Mouse (Mus musculus) forebrain, embryonic 14.5 days (tissue): ENCODE results near the gene Pcnx2. TPM values are rescaled to one million over a fixed set of nuclear protein-coding genes. Genes with fewer than 3 reads are reported as not detected.

Source experiments
- ATAC-seq: fragments of 200-750 bp; cut with Nextera tagmentation; 2 replicates; pipeline ENCODE4 v1.8.0; 2017; ENCODE audit warnings: mild to moderate bottlenecking, moderate library complexity
- DNase-seq: peaks from one replicate; pipeline ENCODE4 v3.0.0-alpha.2; 2015; ENCODE audit warnings: low spot score
- H3K27ac ChIP-seq: fragments of 300-500 bp; sonication (generic); 2 replicates; pipeline ENCODE4 v1.5.1; 2014; ENCODE audit warnings: low read depth, mild to moderate bottlenecking, control low read depth, low read length, moderate library complexity
- H3K27me3 ChIP-seq: fragments of 300-500 bp; sonication (generic); replicated peaks from 2 replicates; pipeline ENCODE4 v1.6.1; 2014; ENCODE audit warnings: low read length, control low read depth, mixed read lengths; ENCODE audit not compliant: control insufficient read depth, insufficient read depth
- H3K36me3 ChIP-seq: fragments of 300-500 bp; sonication (generic); 2 replicates; pipeline ENCODE4 v1.6.1; 2014; ENCODE audit warnings: low read length, control low read depth; ENCODE audit not compliant: control insufficient read depth, insufficient read depth
- H3K4me1 ChIP-seq: fragments of 300-500 bp; sonication (generic); 2 replicates; pipeline ENCODE4 v1.6.1; 2014; ENCODE audit warnings: antibody characterized with exemption, low read length, control low read depth; ENCODE audit not compliant: control insufficient read depth, insufficient read depth
- H3K4me2 ChIP-seq: fragments of 300-500 bp; sonication (generic); 2 replicates; pipeline ENCODE4 v1.6.1; 2014; ENCODE audit warnings: mild to moderate bottlenecking, control low read depth, low read length
- H3K4me3 ChIP-seq: fragments of 300-500 bp; sonication (generic); 2 replicates; pipeline ENCODE4 v1.5.1; 2014; ENCODE audit warnings: low read depth, low read length, control low read depth
- H3K9ac ChIP-seq: fragments of 300-500 bp; sonication (generic); 2 replicates; pipeline ENCODE4 v1.6.1; 2014; ENCODE audit warnings: mild to moderate bottlenecking, low read length, control low read depth, moderate library complexity
- H3K9me3 ChIP-seq: fragments of 300-500 bp; sonication (generic); replicated peaks from 2 replicates; pipeline ENCODE4 v1.6.1; 2016; ENCODE audit warnings: low read length, control low read depth, mixed read lengths; ENCODE audit not compliant: control insufficient read depth
- WGBS: fragments of 180-500 bp; shearing (Covaris S2); extraction: QIAGEN DNeasy Blood & Tissue Kit; methylation state at CpG from one replicate; pipeline ENCODE4 v1.1.7; 2014; 5-methylcytosine and 5-hydroxymethylcytosine counted together
- polyA plus RNA-seq: library from polyadenylated mRNA; unstranded; fragments of >200 nt; fragmentation: Nextera tagmentation; extraction: Ambion mirVana; gene quantifications from 2 replicates; pipeline ENCODE4 v1.2.1, GENCODE M21; 2014

The Pcnx2 gene
- polyA plus RNA-seq, 1 experiment from 2014 or later, result 2.6 TPM

DNA sequence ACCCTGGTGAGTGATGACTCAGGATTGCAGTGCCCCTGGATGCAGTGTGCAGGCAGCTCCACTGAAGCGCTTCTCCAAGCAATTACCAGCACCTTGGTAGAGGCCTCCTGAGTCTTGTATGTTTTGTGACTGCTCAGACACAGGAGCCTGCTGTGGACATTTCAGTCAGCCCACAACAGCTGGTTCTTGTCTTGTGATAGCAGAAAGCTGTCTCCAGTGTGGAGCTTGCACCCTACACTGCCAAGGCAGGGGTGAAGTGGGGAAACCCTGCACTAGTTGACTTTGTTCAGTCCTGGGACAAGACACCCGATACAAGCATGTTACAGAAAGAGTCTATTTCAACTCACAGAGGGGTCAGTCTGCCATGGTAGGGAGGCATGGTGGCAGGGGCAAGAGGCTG, 102.8 kb downstream of the Pcnx2 start:
- no peaks in the 10 kb centered on the region for H3K27me3 ChIP-seq
- ATAC-seq (no peak), DNase-seq (no peak)
- H3K4me1 ChIP-seq, result no peaks in the 10 kb centered on the region
- no peak overlapping the region for H3K27ac ChIP-seq
- H3K4me3 ChIP-seq, result no peak overlapping the region
- H3K4me2 ChIP-seq, result no peak overlapping the region
- H3K9me3 ChIP-seq, result no peaks in the 10 kb centered on the region
- H3K9ac ChIP-seq, result no peak overlapping the region
- 93% methylated on average over 2 of the region's 2 CpGs for WGBS
- H3K36me3 ChIP-seq, result no peaks in the 10 kb centered on the region

DNA sequence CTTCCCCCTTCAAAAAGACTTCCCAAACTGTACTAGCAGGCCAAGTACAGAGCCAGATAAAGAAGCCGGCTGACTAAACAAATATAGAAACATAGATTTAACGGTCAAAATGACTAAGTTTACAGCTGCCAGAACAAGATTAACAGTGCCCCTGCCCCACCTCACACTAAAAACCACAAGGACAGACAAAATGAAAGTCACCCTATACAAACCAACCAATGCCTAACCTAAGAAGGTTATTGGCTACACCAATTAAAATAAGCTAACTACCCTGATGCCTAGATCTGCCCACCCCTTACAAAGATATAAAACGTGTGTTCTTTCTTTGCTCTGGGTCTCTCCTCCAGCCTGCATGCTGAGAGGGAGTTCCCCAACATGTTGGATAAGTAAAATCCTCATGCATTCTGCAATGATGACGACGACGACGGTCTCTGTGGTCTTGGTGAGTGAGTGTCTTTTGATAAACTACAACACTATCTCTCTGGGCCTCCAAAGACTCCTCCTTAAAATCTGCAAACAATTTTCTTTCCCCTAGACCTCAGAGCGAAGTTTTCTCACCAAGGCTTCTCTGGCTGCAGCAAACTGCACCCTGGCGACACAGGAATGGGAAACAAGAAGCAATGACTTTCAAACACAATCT, 105.2 kb downstream of the Pcnx2 start:
- no peak overlapping the region for H3K9ac ChIP-seq
- no peaks in the 10 kb centered on the region for H3K27me3 ChIP-seq
- H3K9me3 ChIP-seq, result no peaks in the 10 kb centered on the region
- no peak for DNase-seq
- no peak overlapping the region for H3K4me2 ChIP-seq
- no peak overlapping the region for H3K4me3 ChIP-seq
- no peak for ATAC-seq
- WGBS, result 76% methylated on average over 9 of the region's 9 CpGs
- H3K4me1 ChIP-seq, result no peaks in the 10 kb centered on the region
- no peak overlapping the region for H3K27ac ChIP-seq
- no peaks in the 10 kb centered on the region for H3K36me3 ChIP-seq

DNA sequence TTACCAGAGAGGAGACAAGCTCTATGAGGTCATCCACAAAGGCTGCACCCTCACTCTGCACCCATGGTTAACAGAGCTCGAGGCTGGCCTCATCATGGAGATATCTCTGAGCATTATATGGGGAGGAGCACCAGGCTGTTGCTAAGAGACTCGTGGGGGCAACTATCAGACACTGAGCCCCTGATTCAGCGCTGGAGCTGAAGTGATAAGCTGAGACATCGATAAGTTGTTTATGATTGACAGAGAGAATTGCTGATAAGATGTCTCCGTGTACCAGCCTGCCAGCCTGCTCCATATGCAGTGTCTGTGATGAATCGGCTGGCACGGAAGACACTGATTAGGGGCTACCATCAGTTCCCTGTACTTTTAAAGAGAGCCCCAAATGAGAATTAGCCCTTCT, 111.2 kb downstream of the Pcnx2 start:
- no peak overlapping the region for H3K4me3 ChIP-seq
- no peak overlapping the region for H3K4me2 ChIP-seq
- H3K4me1 ChIP-seq, result no peaks in the 10 kb centered on the region
- H3K9me3 ChIP-seq, result no peaks in the 10 kb centered on the region
- H3K27me3 ChIP-seq, result no peaks in the 10 kb centered on the region
- no peak overlapping the region for H3K9ac ChIP-seq
- H3K36me3 ChIP-seq, result no peaks in the 10 kb centered on the region; the same call in 1 of the 2 replicates
- WGBS, result 76% methylated on average over 7 of the region's 7 CpGs
- ATAC-seq (no peak; the same call in 1 of the 2 replicates), DNase-seq (peak; percentile 41)
- 0 out of 2 replicates have a peak overlapping the region, but pooled peaks have one; percentile 5 for H3K27ac ChIP-seq

DNA sequence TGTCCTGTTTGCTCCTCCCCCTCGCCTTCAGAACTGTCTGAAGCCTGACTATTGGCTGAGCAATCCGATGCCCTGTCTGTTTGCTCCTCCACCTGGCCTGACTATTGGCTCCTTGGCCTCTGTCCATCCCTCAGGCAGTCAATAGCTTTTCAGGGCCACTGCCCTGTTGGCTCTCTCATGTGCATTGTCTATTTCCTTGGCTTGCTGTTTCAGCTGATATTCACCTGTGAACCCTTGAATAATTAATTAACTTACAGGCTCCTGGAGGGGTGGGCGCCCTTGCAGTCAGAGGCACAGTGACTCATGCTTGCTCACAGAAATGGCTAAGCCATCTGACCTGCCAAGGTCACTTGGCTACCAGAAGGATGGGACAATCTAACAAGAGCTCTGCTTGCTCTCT, 116.0 kb downstream of the Pcnx2 start:
- ATAC-seq (no peak), DNase-seq (no peak)
- no peaks in the 10 kb centered on the region for H3K9me3 ChIP-seq
- H3K4me1 ChIP-seq, result no peaks in the 10 kb centered on the region
- H3K36me3 ChIP-seq, result no peaks in the 10 kb centered on the region
- no peaks in the 10 kb centered on the region for H3K27me3 ChIP-seq
- WGBS, result 52% methylated on average over 3 of the region's 3 CpGs
- no peak overlapping the region for H3K27ac ChIP-seq
- no peak overlapping the region for H3K9ac ChIP-seq
- no peak overlapping the region for H3K4me3 ChIP-seq
- no peak overlapping the region for H3K4me2 ChIP-seq

DNA sequence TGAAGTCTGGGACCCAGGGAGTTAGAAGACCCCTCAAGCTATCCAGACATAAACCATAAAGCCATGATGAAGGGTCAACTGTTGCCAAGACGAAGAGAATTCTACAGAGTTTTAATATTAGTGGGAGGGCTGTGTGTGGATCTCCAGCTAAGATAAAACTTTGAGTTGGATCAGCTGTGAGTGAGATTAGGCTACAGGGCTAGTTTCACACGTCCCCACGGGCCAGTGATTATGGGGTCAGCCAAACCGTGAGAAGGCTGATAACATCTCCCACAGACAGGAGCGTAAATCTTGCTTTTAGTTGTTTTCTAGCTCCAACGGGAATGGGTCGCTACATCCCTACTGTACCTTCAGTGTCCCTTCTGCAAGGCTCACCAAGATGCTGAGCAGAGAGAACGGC, 118.5 kb downstream of the Pcnx2 start:
- Histone ChIP-seq H3K4me2 (no peak overlapping the region), H3K36me3 (no peaks in the 10 kb centered on the region), H3K27me3 (no peaks in the 10 kb centered on the region), H3K4me1 (no peaks in the 10 kb centered on the region), H3K9ac (no peak overlapping the region), H3K4me3 (no peak overlapping the region), H3K9me3 (no peaks in the 10 kb centered on the region), H3K27ac (no peak overlapping the region)
- ATAC-seq (no peak), DNase-seq (no peak)
- 93% methylated on average over 8 of the region's 8 CpGs for WGBS

DNA sequence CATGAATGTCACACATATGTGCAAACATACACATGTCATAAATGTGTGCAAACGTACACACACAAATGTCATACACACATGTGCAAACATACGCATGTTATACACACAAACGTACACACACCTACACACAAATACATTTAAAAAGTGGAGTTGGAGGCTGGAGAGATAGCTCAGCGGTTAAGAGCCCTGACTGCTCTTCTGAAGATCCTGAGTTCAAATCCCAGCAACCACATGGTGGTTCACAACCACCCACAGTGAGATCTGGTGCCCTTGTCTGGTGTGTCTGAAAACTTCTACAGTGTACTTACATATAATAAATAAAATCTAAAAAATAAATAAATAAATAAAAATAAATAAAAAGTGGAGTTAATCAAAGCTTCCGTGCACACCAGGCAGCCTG, 119.2 kb downstream of the Pcnx2 start:
- no peak overlapping the region for H3K9ac ChIP-seq
- H3K27me3 ChIP-seq, result no peaks in the 10 kb centered on the region
- 93% methylated on average over 5 of the region's 5 CpGs for whole genome bisulfite sequencing
- no peaks in the 10 kb centered on the region for H3K36me3 ChIP-seq
- DNase-seq (no peak), ATAC-seq (no peak)
- H3K4me3 ChIP-seq, result no peak overlapping the region
- no peak overlapping the region for H3K27ac ChIP-seq
- H3K9me3 ChIP-seq, result no peaks in the 10 kb centered on the region
- H3K4me1 ChIP-seq, result no peaks in the 10 kb centered on the region
- no peak overlapping the region for H3K4me2 ChIP-seq

DNA sequence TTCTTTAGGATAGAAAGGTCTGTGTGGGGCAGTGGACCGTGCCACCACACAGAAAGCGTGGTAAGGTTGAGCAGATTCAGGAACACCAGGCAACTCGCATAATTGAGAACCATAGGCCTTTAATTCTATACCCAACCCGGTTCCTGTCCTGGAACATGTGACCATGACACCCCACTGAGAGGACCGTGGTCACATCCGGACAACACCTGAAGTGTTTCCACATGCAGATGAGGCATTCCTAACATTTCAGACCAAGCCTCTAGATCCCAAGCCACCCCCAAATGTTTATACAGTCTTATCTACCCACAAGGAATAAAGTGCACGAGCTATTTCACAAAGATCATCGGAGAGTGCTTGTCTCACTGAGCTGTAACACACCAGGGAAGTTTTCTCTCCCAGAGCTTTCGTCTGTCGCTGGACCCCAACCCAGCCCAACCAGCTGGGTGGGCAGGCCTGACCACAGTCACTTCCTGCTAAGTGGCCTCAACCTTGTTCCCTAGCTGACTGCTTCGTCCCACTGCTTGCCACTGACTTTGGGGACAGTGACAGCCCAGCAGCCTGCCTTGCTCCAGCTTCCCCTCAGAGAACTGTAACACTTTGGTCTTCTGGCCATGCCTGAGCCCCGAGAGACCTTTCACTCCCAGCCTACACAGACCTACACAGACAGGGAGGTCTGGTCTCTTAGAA, 120.5 kb downstream of the Pcnx2 start:
- 84% methylated on average over 12 of the region's 12 CpGs for WGBS
- H3K4me1 ChIP-seq, result no peaks in the 10 kb centered on the region
- H3K4me2 ChIP-seq, result no peak overlapping the region
- no peaks in the 10 kb centered on the region for H3K9me3 ChIP-seq
- no peaks in the 10 kb centered on the region for H3K36me3 ChIP-seq
- no peak overlapping the region for H3K9ac ChIP-seq
- ATAC-seq, result no peak
- DNase-seq, result no peak
- H3K4me3 ChIP-seq, result no peak overlapping the region
- no peaks in the 10 kb centered on the region for H3K27me3 ChIP-seq
- no peak overlapping the region for H3K27ac ChIP-seq

DNA sequence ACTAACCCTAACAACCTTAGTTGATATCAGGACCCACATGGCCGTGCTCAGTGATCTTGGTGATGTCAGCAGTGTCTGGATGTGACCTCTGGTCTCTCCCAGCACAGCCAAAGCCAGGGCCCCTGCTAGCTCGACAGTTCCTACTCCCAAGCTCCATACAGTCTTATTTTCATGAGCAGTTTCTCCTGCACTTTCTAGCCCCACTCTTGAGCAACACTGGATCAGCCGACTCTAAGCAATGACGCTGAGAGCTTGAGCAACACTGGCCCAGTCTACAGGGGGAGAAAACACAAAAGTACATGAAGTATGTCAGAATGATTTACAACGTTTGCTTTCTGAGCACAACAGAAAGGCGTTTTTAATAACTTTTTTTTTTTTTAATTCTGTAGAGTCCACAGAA, 121.3 kb downstream of the Pcnx2 start:
- DNase-seq, result no peak
- Histone ChIP-seq H3K4me2 (no peak overlapping the region), H3K27ac (no peak overlapping the region), H3K27me3 (no peaks in the 10 kb centered on the region), H3K9me3 (no peaks in the 10 kb centered on the region), H3K4me3 (no peak overlapping the region), H3K9ac (no peak overlapping the region), H3K36me3 (no peaks in the 10 kb centered on the region), H3K4me1 (no peaks in the 10 kb centered on the region)
- no peak for ATAC-seq
- WGBS, result 83% methylated on average over 6 of the region's 6 CpGs

DNA sequence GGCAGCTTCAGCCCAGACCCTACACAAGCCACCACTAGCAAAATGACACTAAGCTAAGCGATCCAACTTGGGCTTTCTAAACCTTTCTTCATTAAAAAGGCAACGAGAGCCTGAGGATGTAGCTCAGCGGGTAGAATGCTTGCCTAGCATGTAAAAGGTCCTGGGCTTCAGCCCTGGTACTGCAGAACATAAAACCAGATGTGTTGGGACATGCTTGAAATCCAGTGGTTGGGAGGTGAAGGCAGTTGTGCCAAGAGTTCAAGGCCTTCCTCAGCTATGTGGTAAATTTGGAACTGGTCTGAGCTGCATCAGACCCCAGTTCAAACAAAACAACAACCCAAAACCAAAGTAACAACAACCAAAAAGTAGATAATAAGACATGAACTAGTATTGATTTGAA, 121.8 kb downstream of the Pcnx2 start:
- H3K4me2 ChIP-seq, result no peak overlapping the region
- WGBS, result 94% methylated on average over 3 of the region's 3 CpGs
- no peak for ATAC-seq
- no peaks in the 10 kb centered on the region for H3K4me1 ChIP-seq
- no peaks in the 10 kb centered on the region for H3K36me3 ChIP-seq
- H3K9me3 ChIP-seq, result no peaks in the 10 kb centered on the region
- H3K4me3 ChIP-seq, result no peak overlapping the region
- H3K9ac ChIP-seq, result no peak overlapping the region
- no peaks in the 10 kb centered on the region for H3K27me3 ChIP-seq
- H3K27ac ChIP-seq, result no peak overlapping the region
- DNase-seq, result no peak
